Mouse (Mus musculus): ENCODE measurements around the gene Ikzf1. TPM values are rescaled to one million over a fixed set of nuclear protein-coding genes. Genes with fewer than 3 reads are reported as not detected.

Gene Ikzf1
- polyA plus RNA-seq, 1 experiment = 3.7 TPM

GRCm38 (mm10) chr11:11744222-11744621 lies 59.4 kb downstream of the Ikzf1 start:
- H3K4me3 ChIP-seq (ENCODE audit: insufficient read depth, low read length) = no peak overlapping the region
- H3K4me1 ChIP-seq (ENCODE audit: control insufficient read depth, insufficient read depth, low read length) = no peaks in the 10 kb centered on the region
- no peak for TF ChIP-seq CTCF (IDR thresholded peaks at IDR 0.05; ENCODE audit: extremely low read depth, insufficient read depth, low read length)
- no peak for TF ChIP-seq POLR2A (IDR thresholded peaks at IDR 0.05; ENCODE audit: extremely low read depth, insufficient read depth, low read length)
- H3K27ac ChIP-seq (ENCODE audit: insufficient read depth, low read length) = no peak overlapping the region

GRCm38 (mm10) chr11:11751091-11751490 lies 66.3 kb downstream of the Ikzf1 start:
- Histone ChIP-seq H3K4me1 (ENCODE audit: control insufficient read depth, insufficient read depth, low read length) (no peaks in the 10 kb centered on the region), H3K4me3 (ENCODE audit: insufficient read depth, low read length) (no peak overlapping the region), H3K27ac (ENCODE audit: insufficient read depth, low read length) (no peak overlapping the region)
- TF ChIP-seq POLR2A (IDR thresholded peaks at IDR 0.05; ENCODE audit: extremely low read depth, insufficient read depth, low read length) (no peak), CTCF (IDR thresholded peaks at IDR 0.05; ENCODE audit: extremely low read depth, insufficient read depth, low read length) (no peak)

DNA sequence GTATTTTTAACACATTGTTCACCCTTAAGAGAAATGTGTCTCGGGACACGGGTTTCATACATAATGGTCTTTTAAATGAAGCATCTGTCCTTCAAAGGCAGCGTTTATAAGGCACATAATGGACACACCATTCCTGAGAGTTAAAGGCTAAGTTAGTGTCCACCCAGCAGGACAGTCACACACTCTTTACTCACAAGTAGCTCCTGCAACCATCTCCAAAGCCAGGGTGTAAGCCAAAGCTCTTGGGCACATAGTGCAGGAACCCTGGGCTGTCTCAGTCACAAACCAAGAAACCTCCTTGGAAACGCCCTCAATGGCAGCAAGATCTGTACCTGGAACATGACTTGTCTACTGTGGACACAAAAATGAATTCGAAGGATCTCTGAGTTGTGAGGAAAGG lies 68.1 kb downstream of the Ikzf1 start:
- no peaks in the 10 kb centered on the region for H3K4me1 ChIP-seq (ENCODE audit: control insufficient read depth, insufficient read depth, low read length)

GRCm38 (mm10) chr11:11758121-11758520 lies 73.3 kb downstream of the Ikzf1 start:
- no peak for TF ChIP-seq POLR2A (IDR thresholded peaks at IDR 0.05; ENCODE audit: extremely low read depth, insufficient read depth, low read length)
- no peak for TF ChIP-seq CTCF (IDR thresholded peaks at IDR 0.05; ENCODE audit: extremely low read depth, insufficient read depth, low read length)
- H3K4me3 ChIP-seq (ENCODE audit: insufficient read depth, low read length) = no peak overlapping the region
- no peaks in the 10 kb centered on the region for H3K4me1 ChIP-seq (ENCODE audit: control insufficient read depth, insufficient read depth, low read length)
- no peak overlapping the region for H3K27ac ChIP-seq (ENCODE audit: insufficient read depth, low read length)

More for the DNA sequence above, 68.1 kb downstream of the Ikzf1 start:
- TF ChIP-seq POLR2A (IDR thresholded peaks at IDR 0.05; ENCODE audit: extremely low read depth, insufficient read depth, low read length) (no peak), CTCF (IDR thresholded peaks at IDR 0.05; ENCODE audit: extremely low read depth, insufficient read depth, low read length) (no peak)
- Histone ChIP-seq H3K27ac (ENCODE audit: insufficient read depth, low read length) (no peak overlapping the region), H3K4me3 (ENCODE audit: insufficient read depth, low read length) (no peak overlapping the region)

DNA sequence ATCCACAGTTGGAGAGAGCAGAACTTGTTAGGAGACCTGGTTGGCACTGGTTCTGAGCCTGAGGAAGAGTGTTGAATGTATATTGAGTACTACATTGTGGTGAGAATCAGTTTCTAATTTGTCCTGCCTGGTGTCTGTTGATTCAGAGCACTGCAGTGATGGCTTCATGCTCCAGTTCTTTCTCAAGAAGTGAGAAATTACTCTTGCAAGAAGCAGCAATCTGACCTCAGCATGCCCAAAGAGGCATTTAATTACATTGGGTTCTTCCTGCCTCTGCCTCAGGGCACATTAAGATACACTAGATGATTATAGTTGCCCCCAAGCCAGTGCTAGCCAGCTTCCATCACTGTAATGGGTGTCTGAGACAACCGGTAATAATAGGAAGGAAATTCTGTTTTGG lies 74.1 kb downstream of the Ikzf1 start:
- TF ChIP-seq POLR2A (IDR thresholded peaks at IDR 0.05; ENCODE audit: extremely low read depth, insufficient read depth, low read length) (no peak), CTCF (IDR thresholded peaks at IDR 0.05; ENCODE audit: extremely low read depth, insufficient read depth, low read length) (no peak)
- Histone ChIP-seq H3K4me3 (ENCODE audit: insufficient read depth, low read length) (no peak overlapping the region), H3K4me1 (ENCODE audit: control insufficient read depth, insufficient read depth, low read length) (no peaks in the 10 kb centered on the region), H3K27ac (ENCODE audit: insufficient read depth, low read length) (no peak overlapping the region)

DNA sequence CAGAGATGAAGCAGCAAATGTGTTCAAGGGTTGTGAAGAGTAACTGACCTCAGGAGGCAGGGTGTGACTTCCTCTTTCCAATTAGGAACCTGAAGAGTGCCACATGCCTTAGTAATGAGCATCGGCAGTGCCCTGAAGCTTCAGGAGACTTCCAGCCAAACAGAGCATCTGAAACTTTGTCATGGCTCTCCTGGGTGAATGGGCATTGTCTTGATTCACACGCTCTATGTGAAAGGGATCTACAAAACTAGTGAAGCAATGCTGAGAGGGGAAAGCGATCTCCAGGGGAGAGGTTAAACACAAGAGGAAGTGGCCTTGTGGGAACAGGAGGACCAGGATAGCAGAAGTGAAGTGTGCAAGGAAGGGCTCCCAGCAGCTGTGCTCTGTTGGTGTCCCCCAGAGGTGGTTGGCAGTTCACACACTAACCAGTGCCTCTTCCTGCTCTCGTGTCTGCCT lies 78.4 kb downstream of the Ikzf1 start:
- Histone ChIP-seq H3K4me1 (ENCODE audit: control insufficient read depth, insufficient read depth, low read length) (no peaks in the 10 kb centered on the region), H3K27ac (ENCODE audit: insufficient read depth, low read length) (no peak overlapping the region), H3K4me3 (ENCODE audit: insufficient read depth, low read length) (no peak overlapping the region)
- TF ChIP-seq CTCF (IDR thresholded peaks at IDR 0.05; ENCODE audit: extremely low read depth, insufficient read depth, low read length) = no peak
- no peak for TF ChIP-seq POLR2A (IDR thresholded peaks at IDR 0.05; ENCODE audit: extremely low read depth, insufficient read depth, low read length)

- no peaks in the 10 kb centered on the region for H3K4me1 ChIP-seq (ENCODE audit: control insufficient read depth, insufficient read depth, low read length)
These were observed 80.6 kb downstream of the Ikzf1 start for GRCm38 (mm10) chr11:11765414-11765813.

DNA sequence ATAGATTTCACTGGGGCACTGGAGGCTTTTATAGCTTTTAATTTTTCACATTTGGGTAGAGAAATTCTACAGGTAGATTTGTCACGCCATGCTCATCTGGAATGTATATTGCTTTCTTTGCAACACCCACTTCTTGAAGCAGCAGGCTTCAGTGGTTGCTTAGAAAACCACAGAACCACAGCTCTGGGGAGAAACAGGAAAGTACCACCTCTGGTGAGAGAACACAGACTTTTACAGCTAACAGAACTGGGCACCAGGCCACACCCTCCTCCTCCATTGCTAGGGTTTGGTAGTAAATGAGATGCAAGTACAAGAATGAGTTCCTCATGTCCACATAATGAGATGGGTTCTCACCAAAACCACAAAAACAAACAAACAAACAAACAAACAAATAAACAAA lies 81.3 kb downstream of the Ikzf1 start:
- H3K4me3 ChIP-seq (ENCODE audit: insufficient read depth, low read length) = no peak overlapping the region
- H3K4me1 ChIP-seq (ENCODE audit: control insufficient read depth, insufficient read depth, low read length) = no peaks in the 10 kb centered on the region
- TF ChIP-seq POLR2A (IDR thresholded peaks at IDR 0.05; ENCODE audit: extremely low read depth, insufficient read depth, low read length) = no peak
- no peak overlapping the region for H3K27ac ChIP-seq (ENCODE audit: insufficient read depth, low read length)

More at GRCm38 (mm10) chr11:11765414-11765813, 80.6 kb downstream of the Ikzf1 start:
- H3K27ac ChIP-seq (ENCODE audit: insufficient read depth, low read length) = no peak overlapping the region
- H3K4me3 ChIP-seq (ENCODE audit: insufficient read depth, low read length) = no peak overlapping the region
- TF ChIP-seq POLR2A (IDR thresholded peaks at IDR 0.05; ENCODE audit: extremely low read depth, insufficient read depth, low read length) (no peak), CTCF (IDR thresholded peaks at IDR 0.05; ENCODE audit: extremely low read depth, insufficient read depth, low read length) (no peak)

DNA sequence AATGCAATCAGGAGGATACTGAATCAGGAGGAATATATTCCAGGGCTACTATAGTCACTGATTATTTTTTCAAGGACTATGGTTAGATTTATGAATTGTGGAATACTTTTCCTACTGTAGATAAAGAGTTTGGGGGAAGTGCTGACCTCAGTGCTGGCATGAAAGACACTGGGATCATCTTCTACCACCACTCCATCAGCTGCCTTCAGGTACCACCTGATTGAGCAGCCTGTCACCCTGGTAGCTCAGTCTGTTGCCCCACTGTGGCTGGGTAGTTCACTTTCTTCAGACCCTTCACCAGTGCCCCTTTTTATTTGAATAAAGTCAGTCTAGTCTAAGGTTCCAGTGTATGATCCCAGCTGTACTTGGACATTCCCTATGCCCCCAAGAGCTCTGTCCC lies 81.9 kb downstream of the Ikzf1 start:
- Histone ChIP-seq H3K27ac (ENCODE audit: insufficient read depth, low read length) (no peak overlapping the region), H3K4me3 (ENCODE audit: insufficient read depth, low read length) (no peak overlapping the region), H3K4me1 (ENCODE audit: control insufficient read depth, insufficient read depth, low read length) (no peaks in the 10 kb centered on the region)
- no peak for TF ChIP-seq CTCF (IDR thresholded peaks at IDR 0.05; ENCODE audit: extremely low read depth, insufficient read depth, low read length)
- no peak for TF ChIP-seq POLR2A (IDR thresholded peaks at IDR 0.05; ENCODE audit: extremely low read depth, insufficient read depth, low read length)

DNA sequence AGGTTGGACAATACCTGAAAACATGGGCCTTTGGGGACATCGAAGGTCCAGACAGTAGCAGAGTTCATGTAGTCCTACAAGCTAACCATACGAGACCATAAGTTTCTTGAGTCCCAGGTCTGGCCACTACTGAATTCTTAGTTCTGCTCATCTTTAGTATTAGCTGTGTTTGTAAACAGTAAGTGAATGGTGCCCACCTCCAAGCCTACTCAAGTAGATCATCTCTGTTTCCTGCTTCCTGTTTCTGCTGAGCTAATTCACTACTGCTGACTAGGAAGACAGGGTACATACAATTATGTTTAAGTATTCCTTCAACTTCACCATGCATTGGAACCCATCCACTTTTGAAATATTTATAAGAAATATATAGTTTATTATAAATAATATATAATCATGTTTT lies 83.3 kb downstream of the Ikzf1 start:
- Histone ChIP-seq H3K4me3 (ENCODE audit: insufficient read depth, low read length) (no peak overlapping the region), H3K4me1 (ENCODE audit: control insufficient read depth, insufficient read depth, low read length) (no peaks in the 10 kb centered on the region), H3K27ac (ENCODE audit: insufficient read depth, low read length) (no peak overlapping the region)
- TF ChIP-seq POLR2A (IDR thresholded peaks at IDR 0.05; ENCODE audit: extremely low read depth, insufficient read depth, low read length) = no peak
- TF ChIP-seq CTCF (IDR thresholded peaks at IDR 0.05; ENCODE audit: extremely low read depth, insufficient read depth, low read length) = no peak
